Mouse (Mus musculus): ENCODE measurements around the gene Cblc. TPM values are rescaled to one million over a fixed set of nuclear protein-coding genes. Genes with fewer than 3 reads are reported as not detected.

Gene Cblc
- 0.27 TPM in 1 of 2 replicates, not detected in the other for polyA plus RNA-seq (2016; fragmentation: Nextera tagmentation; extraction: Ambion mirVana)

GRCm38 (mm10) chr7:19796697-19797588, at the start of gene Cblc:
Gene Cblc, minus strand, starts transcription at chr7:19796809.
- H3K27me3 ChIP-seq (replicated peaks): peaks cover 34% of the 10 kb centered on the region
- H3K4me1 ChIP-seq (replicated peaks): peaks cover 8% of the 10 kb centered on the region
- no peak within 1 kb of the TSS for H3K27ac ChIP-seq (ENCODE audit: poor library complexity, severe bottlenecking)
- H3K9ac ChIP-seq: peak within 1 kb of the TSS; percentile 25; the same call in 1 of the 2 replicates
- peak within 1 kb of the TSS; percentile 14 for H3K4me3 ChIP-seq
- H3K36me3 ChIP-seq: no peaks in the 10 kb centered on the region
- WGBS: 2% methylated on average over 32 of the region's 32 CpGs
- peak within 1 kb of the TSS; percentile 45 for H3K4me2 ChIP-seq
- ATAC-seq (ENCODE audit: insufficient number of reproducible peaks, low FRiP score): no peak
- no peaks in the 10 kb centered on the region for H3K9me3 ChIP-seq (replicated peaks)

DNA sequence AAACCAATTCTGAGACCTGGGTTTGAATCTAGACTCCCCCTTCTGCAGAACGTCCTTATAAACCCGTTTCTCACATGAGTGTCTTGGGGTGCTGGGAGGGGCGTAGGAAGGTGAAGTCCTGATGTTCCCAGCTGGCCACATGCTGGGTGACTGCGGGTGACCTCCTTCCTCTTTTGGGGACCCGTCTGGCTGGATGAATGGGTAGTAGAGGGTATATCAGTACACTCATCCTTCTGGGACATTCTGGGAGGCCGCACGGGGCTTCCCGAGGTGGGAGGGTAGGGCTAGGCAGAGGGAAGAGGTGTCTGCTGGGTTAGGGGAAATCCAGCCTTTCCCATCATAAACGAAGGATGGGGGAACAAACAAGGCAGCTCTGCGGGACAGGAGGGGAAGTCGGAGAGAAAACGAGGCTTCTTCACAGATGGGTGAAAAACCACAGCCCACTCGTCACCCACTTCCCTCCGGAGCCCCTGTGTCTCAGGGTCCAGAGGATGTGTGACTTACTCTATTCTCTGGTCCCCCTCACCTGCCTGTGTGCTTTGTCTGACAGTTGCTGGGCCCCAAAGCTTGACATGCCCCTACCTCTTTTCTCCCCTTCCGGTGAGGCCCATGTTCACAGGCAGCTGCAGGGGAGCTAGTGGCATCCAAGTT, 48.0 kb upstream of the Cblc start:
- H3K27ac ChIP-seq (ENCODE audit: poor library complexity, severe bottlenecking): no peak overlapping the region
- H3K9ac ChIP-seq: no peak overlapping the region
- no peak for ATAC-seq (ENCODE audit: insufficient number of reproducible peaks, low FRiP score)
- H3K4me3 ChIP-seq: no peak overlapping the region
- no peaks in the 10 kb centered on the region for H3K36me3 ChIP-seq
- H3K4me1 ChIP-seq (replicated peaks): peaks cover 10% of the 10 kb centered on the region
- H3K9me3 ChIP-seq (replicated peaks): no peaks in the 10 kb centered on the region
- H3K4me2 ChIP-seq: no peak overlapping the region
- 56% methylated on average over 15 of the region's 15 CpGs for WGBS
- peaks cover 50% of the 10 kb centered on the region for H3K27me3 ChIP-seq (replicated peaks)

DNA sequence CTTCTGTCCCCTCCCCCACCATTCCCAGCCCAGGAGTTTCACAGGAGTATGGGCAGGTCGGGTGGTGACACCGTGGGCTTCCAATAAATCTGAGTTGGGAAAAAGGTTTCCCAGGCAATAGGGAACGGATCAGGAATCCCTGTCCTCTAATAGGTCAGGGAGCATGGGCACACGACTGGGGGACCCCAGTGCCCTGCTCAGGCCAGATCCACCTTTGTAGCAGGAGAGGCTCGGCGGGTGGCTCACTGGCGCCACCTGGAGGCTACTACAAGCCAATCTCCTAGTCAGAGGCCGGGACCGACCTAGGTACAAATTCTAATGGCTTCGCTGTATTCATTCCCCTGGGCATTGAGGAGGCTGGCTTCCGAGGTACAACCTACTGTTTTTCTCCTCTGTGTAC, 47.0 kb upstream of the Cblc start:
- Histone ChIP-seq H3K9me3 (replicated peaks) (no peaks in the 10 kb centered on the region), H3K4me2 (no peak overlapping the region), H3K36me3 (no peaks in the 10 kb centered on the region), H3K9ac (no peak overlapping the region), H3K4me1 (replicated peaks) (peaks cover 10% of the 10 kb centered on the region), H3K27me3 (replicated peaks) (peaks cover 47% of the 10 kb centered on the region), H3K27ac (ENCODE audit: poor library complexity, severe bottlenecking) (no peak overlapping the region), H3K4me3 (no peak overlapping the region)
- peak; percentile 43; the same call in 1 of the 2 replicates for ATAC-seq (ENCODE audit: insufficient number of reproducible peaks, low FRiP score)
- WGBS: 2% methylated on average over 11 of the region's 11 CpGs

DNA sequence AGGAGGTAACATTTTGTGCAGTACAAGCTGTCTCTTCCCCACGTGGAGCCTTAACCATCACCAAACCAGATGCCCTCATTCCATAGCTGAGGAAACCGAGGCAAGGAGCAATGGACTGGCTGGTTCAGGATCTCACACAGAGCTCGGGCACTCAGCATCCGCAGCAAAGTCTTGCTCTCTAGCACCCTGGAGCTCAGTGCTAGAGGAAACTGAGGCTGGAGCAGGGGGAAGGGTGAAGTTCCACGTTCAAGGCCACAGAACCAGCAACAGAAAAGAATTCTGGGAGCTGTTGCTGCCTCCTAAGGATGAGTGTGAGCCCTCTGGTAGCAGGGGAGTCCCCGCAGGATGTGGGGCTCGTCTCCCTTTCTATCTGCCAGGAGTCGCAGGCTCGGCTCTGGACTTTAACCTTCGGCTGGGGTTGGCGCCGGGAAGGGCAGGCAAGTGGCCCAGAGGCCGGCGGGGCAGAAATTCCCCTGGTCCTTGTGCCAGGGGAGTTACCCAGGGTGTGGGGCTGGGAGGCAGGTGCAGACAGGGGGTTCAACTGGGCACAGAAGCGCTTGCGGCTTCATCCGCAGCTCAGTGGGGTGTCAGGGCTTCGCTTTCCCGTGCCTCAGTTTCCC, 46.4 kb upstream of the Cblc start:
- WGBS: 22% methylated on average over 19 of the region's 19 CpGs
- Histone ChIP-seq H3K36me3 (no peaks in the 10 kb centered on the region), H3K9me3 (replicated peaks) (no peaks in the 10 kb centered on the region), H3K9ac (no peak overlapping the region), H3K4me1 (replicated peaks) (peaks cover 10% of the 10 kb centered on the region), H3K27ac (ENCODE audit: poor library complexity, severe bottlenecking) (no peak overlapping the region), H3K27me3 (replicated peaks) (peaks cover 47% of the 10 kb centered on the region), H3K4me2 (no peak overlapping the region), H3K4me3 (no peak overlapping the region)
- no peak for ATAC-seq (ENCODE audit: insufficient number of reproducible peaks, low FRiP score)

DNA sequence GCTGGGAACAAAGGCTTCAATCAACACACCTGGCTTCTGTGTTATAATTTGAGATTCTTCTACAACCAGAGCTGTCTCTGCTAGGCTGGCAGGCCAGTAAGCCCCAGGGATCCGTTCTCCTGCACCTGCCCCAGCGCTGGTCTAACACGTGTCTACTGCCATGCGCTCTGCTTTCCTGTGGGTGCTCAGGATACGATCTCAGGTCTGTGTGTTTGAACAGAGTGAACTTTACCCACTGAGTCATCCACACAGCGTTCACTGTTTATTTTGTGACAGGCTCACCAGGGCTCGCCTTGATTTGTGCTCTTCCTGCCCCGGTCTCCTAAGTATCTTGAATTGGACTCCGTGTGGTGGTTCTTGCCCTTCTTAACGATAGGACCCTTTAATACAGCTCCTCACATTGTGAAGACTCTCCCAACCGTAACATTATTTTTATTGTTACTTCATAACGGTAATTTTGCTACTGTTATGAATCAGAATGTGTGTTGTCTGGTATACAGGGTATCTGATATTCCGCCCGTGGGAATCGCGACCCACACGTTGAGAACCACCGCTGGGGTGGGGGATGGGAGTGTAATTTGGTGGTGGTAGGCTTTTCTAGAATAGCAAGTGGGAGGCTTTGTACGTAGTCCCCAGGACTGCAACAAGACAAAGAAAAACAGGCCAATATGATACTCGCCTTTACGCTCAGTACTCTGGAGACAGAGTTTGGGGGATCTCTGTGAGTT, 45.2 kb upstream of the Cblc start:
- no peak for ATAC-seq (ENCODE audit: insufficient number of reproducible peaks, low FRiP score)

GRCm38 (mm10) chr7:19840936-19841335, 44.3 kb upstream of the Cblc start:
- no peak overlapping the region for H3K4me2 ChIP-seq
- H3K36me3 ChIP-seq: no peaks in the 10 kb centered on the region
- 78% methylated on average over 3 of the region's 3 CpGs for WGBS
- no peaks in the 10 kb centered on the region for H3K9me3 ChIP-seq (replicated peaks)
- no peak for ATAC-seq (ENCODE audit: insufficient number of reproducible peaks, low FRiP score)
- no peak overlapping the region for H3K9ac ChIP-seq
- H3K4me3 ChIP-seq: no peak overlapping the region
- H3K27ac ChIP-seq (ENCODE audit: poor library complexity, severe bottlenecking): no peak overlapping the region
- H3K27me3 ChIP-seq (replicated peaks): peaks cover 35% of the 10 kb centered on the region
- H3K4me1 ChIP-seq (replicated peaks): no peaks in the 10 kb centered on the region

More for the DNA sequence above, 45.2 kb upstream of the Cblc start:
- Histone ChIP-seq H3K4me2 (no peak overlapping the region), H3K27ac (ENCODE audit: poor library complexity, severe bottlenecking) (no peak overlapping the region), H3K4me3 (no peak overlapping the region), H3K9me3 (replicated peaks) (no peaks in the 10 kb centered on the region), H3K27me3 (replicated peaks) (peaks cover 43% of the 10 kb centered on the region), H3K9ac (no peak overlapping the region), H3K4me1 (replicated peaks) (no peaks in the 10 kb centered on the region), H3K36me3 (no peaks in the 10 kb centered on the region)
- 78% methylated on average over 21 of the region's 21 CpGs for WGBS

DNA sequence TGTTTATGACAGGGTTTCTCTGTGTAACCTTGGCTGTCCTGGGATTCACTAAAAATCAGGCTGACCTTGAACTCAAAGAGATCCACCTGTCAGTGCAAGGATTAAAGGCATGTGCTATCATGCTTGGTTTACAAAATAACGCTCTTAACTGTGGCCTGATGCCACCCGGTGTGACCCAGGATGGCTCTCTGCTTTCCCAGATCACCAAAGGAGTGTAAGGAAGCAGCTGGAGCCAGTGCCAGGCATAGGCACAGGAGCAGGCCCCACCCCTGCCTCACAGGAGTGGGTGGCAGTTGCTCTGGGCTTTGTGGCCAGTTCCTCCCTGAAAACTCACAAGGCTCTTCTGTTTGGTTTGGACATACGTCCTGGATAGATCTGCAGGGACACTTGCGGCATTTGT, 43.8 kb upstream of the Cblc start:
- ATAC-seq (ENCODE audit: insufficient number of reproducible peaks, low FRiP score): no peak
- Histone ChIP-seq H3K36me3 (no peaks in the 10 kb centered on the region), H3K4me3 (no peak overlapping the region), H3K4me1 (replicated peaks) (no peaks in the 10 kb centered on the region), H3K4me2 (no peak overlapping the region), H3K27me3 (replicated peaks) (peaks cover 29% of the 10 kb centered on the region), H3K9ac (no peak overlapping the region), H3K27ac (ENCODE audit: poor library complexity, severe bottlenecking) (no peak overlapping the region), H3K9me3 (replicated peaks) (no peaks in the 10 kb centered on the region)
- 74% methylated on average over 4 of the region's 4 CpGs for WGBS

- ATAC-seq (ENCODE audit: insufficient number of reproducible peaks, low FRiP score): no peak
Measured at GRCm38 (mm10) chr7:19836843-19837242, 40.2 kb upstream of the Cblc start.

GRCm38 (mm10) chr7:19834055-19834454, 37.4 kb upstream of the Cblc start:
- WGBS: 50% methylated on average over 3 of the region's 3 CpGs
- Histone ChIP-seq H3K9me3 (replicated peaks) (0 out of 2 replicates have a peak, but pooled peaks cover 6% of the 10 kb centered on the region), H3K4me1 (replicated peaks) (peaks cover 12% of the 10 kb centered on the region), H3K9ac (no peak overlapping the region), H3K27me3 (replicated peaks) (0 out of 2 replicates have a peak, but pooled peaks cover 6% of the 10 kb centered on the region), H3K4me3 (no peak overlapping the region), H3K27ac (ENCODE audit: poor library complexity, severe bottlenecking) (no peak overlapping the region), H3K4me2 (no peak overlapping the region), H3K36me3 (no peaks in the 10 kb centered on the region)
- ATAC-seq (ENCODE audit: insufficient number of reproducible peaks, low FRiP score): no peak

More at GRCm38 (mm10) chr7:19836843-19837242, 40.2 kb upstream of the Cblc start:
- Histone ChIP-seq H3K9ac (no peak overlapping the region), H3K27ac (ENCODE audit: poor library complexity, severe bottlenecking) (no peak overlapping the region), H3K4me3 (no peak overlapping the region), H3K4me2 (no peak overlapping the region), H3K9me3 (replicated peaks) (no peaks in the 10 kb centered on the region), H3K36me3 (no peaks in the 10 kb centered on the region), H3K27me3 (replicated peaks) (0 out of 2 replicates have a peak, but pooled peaks cover 5% of the 10 kb centered on the region), H3K4me1 (replicated peaks) (0 out of 2 replicates have a peak, but pooled peaks cover 2% of the 10 kb centered on the region)
- 52% methylated on average over 3 of the region's 3 CpGs for WGBS

- Histone ChIP-seq H3K9me3 (replicated peaks) (0 out of 2 replicates have a peak, but pooled peaks cover 6% of the 10 kb centered on the region), H3K27ac (ENCODE audit: poor library complexity, severe bottlenecking) (no peak overlapping the region), H3K4me1 (replicated peaks) (peaks cover 12% of the 10 kb centered on the region), H3K4me2 (no peak overlapping the region), H3K9ac (no peak overlapping the region), H3K27me3 (replicated peaks) (0 out of 2 replicates have a peak, but pooled peaks cover 8% of the 10 kb centered on the region), H3K36me3 (no peaks in the 10 kb centered on the region), H3K4me3 (no peak overlapping the region)
- ATAC-seq (ENCODE audit: insufficient number of reproducible peaks, low FRiP score): no peak
- 47% methylated on average over 9 of the region's 9 CpGs for WGBS
Measured at GRCm38 (mm10) chr7:19831837-19832236, 35.2 kb upstream of the Cblc start.
